Mouse (Mus musculus) bone marrow, adult 2 months (tissue): Measurements from ENCODE around the gene Asb17.

Source experiments
- CTCF ChIP-seq: fragments of 200-500 bp; IDR thresholded peaks from 2 replicates; pipeline ENCODE4 v1.5.1; 2011; ENCODE audit warnings: low read length, control low read depth; ENCODE audit not compliant: control insufficient read depth, insufficient read depth
- POLR2A ChIP-seq: fragments of 200-500 bp; IDR thresholded peaks from 2 replicates; pipeline ENCODE4 v1.6.1; 2011; ENCODE audit warnings: low read depth, mild to moderate bottlenecking, control low read depth, low read length, borderline replicate concordance; ENCODE audit not compliant: control insufficient read depth

- TF ChIP-seq CTCF (no peak), POLR2A (no peak)
These were observed 24.6 kb upstream of the Asb17 start for GRCm38 (mm10) chr3:153819438-153819837.
